15 mouse cellular contexts compared by ENCODE assay signal in the genomic region with DNA sequence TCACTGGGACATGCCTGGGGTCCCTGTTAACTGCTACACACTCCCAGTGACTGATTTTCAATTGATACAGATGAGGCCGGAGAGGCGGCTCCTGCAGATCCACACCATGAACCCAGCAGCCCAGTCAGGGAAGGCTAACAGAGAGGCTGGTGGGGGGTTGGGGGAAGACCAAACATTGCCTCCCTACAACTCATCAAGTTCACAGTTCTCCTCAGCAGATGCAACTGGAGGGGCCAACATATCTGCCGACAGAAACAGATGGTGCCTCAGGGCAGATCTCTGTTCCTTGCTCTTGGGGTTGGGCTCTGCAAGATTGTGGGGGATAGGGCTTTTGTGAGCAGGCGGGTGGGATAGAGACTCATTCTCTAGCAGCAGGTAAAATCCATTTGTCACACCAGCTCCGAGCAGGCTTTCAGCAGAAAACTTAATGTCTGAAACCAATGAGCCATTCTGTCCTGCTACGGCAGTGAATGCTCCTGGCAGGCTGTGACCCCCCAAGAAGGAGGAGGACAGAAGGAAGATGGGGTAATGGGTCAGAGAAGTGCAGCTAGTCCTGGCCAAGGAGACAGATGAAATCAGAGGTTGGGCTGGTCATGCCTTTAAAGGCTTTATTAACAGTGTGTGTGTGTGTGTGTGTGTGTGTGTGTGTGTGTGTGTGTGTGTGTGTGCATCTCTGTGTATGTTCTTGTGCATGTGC.
DNase-seq lines count a peak whose midpoint lies in the region; ATAC-seq lines count a peak whose summit lies in the region.
"Had no signal": no experiment of that assay in that cellular context is flagged by ENCODE, and none has a peak within 500 bp of the region (broad histone marks: within the 10 kb centered on the region; RNA-seq: fewer than 3 reads in every experiment).

No protein-coding gene starts in this region.

- H3K9ac ChIP-seq in limb, embryonic 11.5 days (ENCODE audit: low read length) = no peak overlapping the region
- no peak overlapping the region for H3K9ac ChIP-seq in forebrain, embryonic 14.5 days (ENCODE audit: low read length)
- H3K9ac ChIP-seq: embryonic facial prominence, embryonic 15.5 days; heart, embryonic 12.5 days; intestine, embryonic 15.5 days had no signal

- H3K4me1 ChIP-seq in limb, embryonic 11.5 days (ENCODE audit: control insufficient read depth, insufficient read depth, low read length) = peaks cover 6% of the 10 kb centered on the region; the same call in 1 of the 2 replicates
- H3K4me1 ChIP-seq in limb, embryonic 10.5 days = peaks cover 29% of the 10 kb centered on the region
- H3K4me1 ChIP-seq in forebrain, embryonic 14.5 days (ENCODE audit: control insufficient read depth, insufficient read depth, low read length) = peaks cover 37% of the 10 kb centered on the region
- H3K4me1 ChIP-seq: intestine, embryonic 15.5 days had no signal

- WGBS in limb, embryonic 11.5 days = 38% methylated on average over 6 of the region's 6 CpGs
- WGBS in limb, embryonic 10.5 days = 37% methylated on average over 6 of the region's 6 CpGs
- WGBS in forebrain, embryonic 14.5 days = 37% methylated on average over 6 of the region's 6 CpGs

- no peak for DNase-seq in limb, embryonic 11.5 days (ENCODE audit: low spot score)
- no peak for DNase-seq in limb, embryonic 10.5 days (ENCODE audit: low spot score)
- peak; percentile 52 for DNase-seq in forebrain, embryonic 14.5 days (ENCODE audit: low spot score)
- DNase-seq in mesoderm, embryonic 11.5 days (ENCODE audit: low read depth, low spot score) = peak; percentile 69
- peak; percentile 10 for DNase-seq in yolk sac, embryonic 10.5 days (ENCODE audit: low spot score)
- DNase-seq in testis, postnatal 10 days (ENCODE audit: low spot score) = no peak
- DNase-seq in spleen, postnatal 36 days (ENCODE audit: low spot score in 2 of 2) = no peak
- DNase-seq: adrenal gland, postnatal 10 days; cerebellum, adult 11 months; thymus, adult 18-20 months had no signal

- no peak overlapping the region for H3K4me2 ChIP-seq in limb, embryonic 11.5 days (ENCODE audit: low read depth, severe bottlenecking)
- no peak overlapping the region for H3K4me2 ChIP-seq in forebrain, embryonic 14.5 days (ENCODE audit: low read length)
- H3K4me2 ChIP-seq: embryonic facial prominence, embryonic 15.5 days; intestine, embryonic 15.5 days; liver, embryonic 11.5 days had no signal

- H3K36me3 ChIP-seq in limb, embryonic 11.5 days (ENCODE audit: control insufficient read depth, insufficient read depth, low read length) = no peaks in the 10 kb centered on the region
- no peaks in the 10 kb centered on the region for H3K36me3 ChIP-seq in limb, embryonic 10.5 days
- H3K36me3 ChIP-seq in forebrain, embryonic 14.5 days (ENCODE audit: control insufficient read depth, insufficient read depth, low read length) = no peaks in the 10 kb centered on the region
- H3K36me3 ChIP-seq: embryonic facial prominence, embryonic 15.5 days; heart, embryonic 12.5 days; intestine, embryonic 15.5 days had no signal

- H3K4me3 ChIP-seq in limb, embryonic 11.5 days (ENCODE audit: low read depth, low read length) = no peak overlapping the region
- no peak overlapping the region for H3K4me3 ChIP-seq in limb, embryonic 10.5 days
- no peak overlapping the region for H3K4me3 ChIP-seq in forebrain, embryonic 14.5 days (ENCODE audit: low read depth, low read length)
- H3K4me3 ChIP-seq: embryonic facial prominence, embryonic 15.5 days; heart, embryonic 12.5 days; intestine, embryonic 15.5 days had no signal

- no peaks in the 10 kb centered on the region for H3K27me3 ChIP-seq in limb, embryonic 11.5 days (ENCODE audit: control insufficient read depth, insufficient read depth, low read length)
- H3K27me3 ChIP-seq in limb, embryonic 10.5 days (ENCODE audit: low read depth, poor library complexity, severe bottlenecking) = peaks cover 11% of the 10 kb centered on the region
- H3K27me3 ChIP-seq in forebrain, embryonic 14.5 days (replicated peaks; ENCODE audit: control insufficient read depth, insufficient read depth, low read length) = no peaks in the 10 kb centered on the region
- H3K27me3 ChIP-seq: CH12.LX; embryonic facial prominence, embryonic 15.5 days; heart, embryonic 12.5 days; intestine, embryonic 15.5 days had no signal

- ATAC-seq in limb, embryonic 11.5 days (ENCODE audit: insufficient number of reproducible peaks, low FRiP score, low TSS enrichment, low read depth) = 0 out of 2 replicates have a peak, but pooled peaks have one; percentile 44
- peak; percentile 52 for ATAC-seq in forebrain, embryonic 14.5 days
- ATAC-seq: intestine, embryonic 15.5 days had no signal

- no peak overlapping the region for H3K27ac ChIP-seq in limb, embryonic 11.5 days (replicated peaks; ENCODE audit: low read depth, low read length)
- H3K27ac ChIP-seq in limb, embryonic 10.5 days = no peak overlapping the region
- H3K27ac ChIP-seq in forebrain, embryonic 14.5 days (ENCODE audit: low read depth, low read length) = peak overlapping the region; percentile 71; the same call in 1 of the 2 replicates
- H3K27ac ChIP-seq: intestine, embryonic 15.5 days had no signal

- H3K9me3 ChIP-seq in limb, embryonic 11.5 days (ENCODE audit: control insufficient read depth, low read length) = no peaks in the 10 kb centered on the region
- no peaks in the 10 kb centered on the region for H3K9me3 ChIP-seq in limb, embryonic 10.5 days (replicated peaks)
- no peaks in the 10 kb centered on the region for H3K9me3 ChIP-seq in forebrain, embryonic 14.5 days (replicated peaks; ENCODE audit: control insufficient read depth, low read length)
- H3K9me3 ChIP-seq: embryonic facial prominence, embryonic 15.5 days; heart, embryonic 12.5 days; intestine, embryonic 15.5 days had no signal

Comparison
In these comparisons a context has a peak if more than half of its experiments do, and no peak if none do; other contexts are left out.
1. DNase-seq: peak in forebrain, embryonic 14.5 days (single experiment), mesoderm, embryonic 11.5 days (single experiment) and yolk sac, embryonic 10.5 days (single experiment); none in limb, embryonic 11.5 days (single experiment), limb, embryonic 10.5 days (single experiment), testis, postnatal 10 days (single experiment) and spleen, postnatal 36 days (0 of 2).